Mouse (Mus musculus): ENCODE results near the gene Mafg. TPM values are rescaled to one million over a fixed set of nuclear protein-coding genes. Genes with fewer than 3 reads are reported as not detected.

Gene Mafg
- polyA plus RNA-seq, 1 experiment from 2014 or later, result 35.4 TPM

DNA sequence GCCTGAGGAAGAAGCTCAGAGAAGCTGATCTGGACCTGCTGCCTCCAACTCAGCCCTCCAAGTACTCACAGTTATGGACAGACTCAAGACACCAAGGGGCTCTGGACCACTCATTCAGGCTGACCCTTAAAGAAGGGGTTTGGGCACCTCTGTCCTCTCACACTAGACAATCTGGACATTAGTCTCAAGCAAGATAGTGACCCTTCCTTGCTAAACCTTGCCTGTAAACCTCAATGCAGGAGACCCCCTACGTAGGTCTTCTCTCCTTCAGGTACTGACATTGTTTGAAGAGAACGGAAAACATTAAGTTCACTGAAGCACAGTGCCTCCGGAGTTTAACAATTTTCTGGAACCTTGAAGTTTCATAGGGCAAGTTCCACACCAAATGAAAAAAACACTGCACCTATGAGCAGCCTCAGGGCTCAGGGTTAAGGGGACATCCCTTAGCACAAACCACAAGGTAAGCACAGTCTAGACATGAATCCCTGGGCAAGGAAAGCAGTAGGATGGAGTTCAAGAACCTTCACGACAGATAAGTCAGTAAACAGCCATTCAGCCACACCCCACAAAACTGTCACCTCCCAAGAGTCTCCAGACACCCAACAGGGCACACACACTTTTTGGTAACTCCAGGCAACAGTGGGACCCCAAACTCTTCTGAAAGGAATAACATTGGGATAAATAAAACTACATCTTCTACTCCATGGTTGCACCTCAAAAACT, 1.5 kb downstream of the Mafg start:
- Histone ChIP-seq H3K9me3 (ENCODE audit: control insufficient read depth, low read length) (no peaks in the 10 kb centered on the region), H3K4me1 (replicated peaks; ENCODE audit: control insufficient read depth, insufficient read depth, low read length) (peaks cover 33% of the 10 kb centered on the region), H3K4me3 (replicated peaks; ENCODE audit: low read length) (peak overlapping the region; percentile 89), H3K9ac (peak overlapping the region; percentile 90), H3K27ac (peak overlapping the region; percentile 89; the same call in 1 of the 2 replicates), H3K27me3 (ENCODE audit: control insufficient read depth, insufficient read depth, low read length) (no peaks in the 10 kb centered on the region), H3K36me3 (replicated peaks; ENCODE audit: control insufficient read depth, insufficient read depth) (peaks cover 21% of the 10 kb centered on the region), H3K4me2 (replicated peaks) (peak overlapping the region; percentile 94)
- WGBS, result 74% methylated on average over 4 of the region's 4 CpGs
- ATAC-seq (ENCODE audit: low FRiP score) (no peak), DNase-seq (ENCODE audit: low spot score) (no peak)

GRCm38 (mm10) chr11:120630881-120631725, 2.3 kb downstream of the Mafg start:
- WGBS, result 39% methylated on average over 7 of the region's 7 CpGs
- DNase-seq (ENCODE audit: low spot score), result no peak
- 0 out of 2 replicates have a peak overlapping the region, but pooled peaks have one; percentile 32 for H3K27ac ChIP-seq
- H3K9me3 ChIP-seq (ENCODE audit: control insufficient read depth, low read length), result no peaks in the 10 kb centered on the region
- no peak for ATAC-seq (ENCODE audit: low FRiP score)
- peak overlapping the region; percentile 89; the same call in 1 of the 2 replicates for H3K4me3 ChIP-seq (replicated peaks; ENCODE audit: low read length)
- peaks cover 33% of the 10 kb centered on the region for H3K4me1 ChIP-seq (replicated peaks; ENCODE audit: control insufficient read depth, insufficient read depth, low read length)
- no peaks in the 10 kb centered on the region for H3K27me3 ChIP-seq (ENCODE audit: control insufficient read depth, insufficient read depth, low read length)
- H3K36me3 ChIP-seq (replicated peaks; ENCODE audit: control insufficient read depth, insufficient read depth), result peaks cover 27% of the 10 kb centered on the region
- H3K9ac ChIP-seq, result peak overlapping the region; percentile 90
- peak overlapping the region; percentile 94; the same call in 1 of the 2 replicates for H3K4me2 ChIP-seq (replicated peaks)

- Histone ChIP-seq H3K9ac (peak overlapping the region; percentile 36; the same call in 1 of the 2 replicates), H3K4me2 (replicated peaks) (peak overlapping the region; percentile 35), H3K4me1 (replicated peaks; ENCODE audit: control insufficient read depth, insufficient read depth, low read length) (peaks cover 35% of the 10 kb centered on the region), H3K27ac (peak overlapping the region; percentile 51), H3K36me3 (replicated peaks; ENCODE audit: control insufficient read depth, insufficient read depth) (peaks cover 27% of the 10 kb centered on the region), H3K4me3 (replicated peaks; ENCODE audit: low read length) (no peak overlapping the region), H3K27me3 (ENCODE audit: control insufficient read depth, insufficient read depth, low read length) (no peaks in the 10 kb centered on the region), H3K9me3 (ENCODE audit: control insufficient read depth, low read length) (no peaks in the 10 kb centered on the region)
- no peak for ATAC-seq (ENCODE audit: low FRiP score)
- WGBS, result 37% methylated on average over 5 of the region's 5 CpGs
- no peak for DNase-seq (ENCODE audit: low spot score)
These were observed 3.0 kb downstream of the Mafg start for GRCm38 (mm10) chr11:120630401-120630871.

DNA sequence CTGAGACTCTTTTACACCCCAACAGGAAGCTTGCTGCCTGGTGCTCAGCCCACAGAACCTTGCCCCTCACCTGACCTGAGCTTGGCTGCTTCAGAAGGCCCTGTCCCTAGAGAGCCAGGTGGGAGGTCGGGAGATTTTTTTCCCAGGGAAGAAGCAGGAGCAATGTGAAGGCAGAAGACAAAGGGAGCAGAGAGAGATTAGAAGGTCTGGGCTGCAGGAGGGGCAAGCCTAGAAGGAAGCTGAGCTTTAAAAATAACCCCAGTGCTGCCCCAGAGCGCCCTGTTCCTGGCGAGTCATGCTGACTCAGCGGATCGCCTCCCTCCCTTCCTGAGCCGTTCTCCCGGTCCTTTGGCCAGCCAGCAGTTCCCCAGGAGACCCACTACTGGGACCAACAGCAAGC, 3.5 kb downstream of the Mafg start:
- 36% methylated on average over 7 of the region's 7 CpGs for WGBS
- DNase-seq (ENCODE audit: low spot score) (no peak), ATAC-seq (ENCODE audit: low FRiP score) (no peak)
- H3K4me1 ChIP-seq (replicated peaks; ENCODE audit: control insufficient read depth, insufficient read depth, low read length), result peaks cover 40% of the 10 kb centered on the region
- H3K27ac ChIP-seq, result peak overlapping the region; percentile 51
- peak overlapping the region; percentile 36; the same call in 1 of the 2 replicates for H3K9ac ChIP-seq
- peaks cover 27% of the 10 kb centered on the region for H3K36me3 ChIP-seq (replicated peaks; ENCODE audit: control insufficient read depth, insufficient read depth)
- H3K9me3 ChIP-seq (ENCODE audit: control insufficient read depth, low read length), result no peaks in the 10 kb centered on the region
- H3K4me2 ChIP-seq (replicated peaks), result peak overlapping the region; percentile 35; the same call in 1 of the 2 replicates
- no peak overlapping the region for H3K4me3 ChIP-seq (replicated peaks; ENCODE audit: low read length)
- H3K27me3 ChIP-seq (ENCODE audit: control insufficient read depth, insufficient read depth, low read length), result no peaks in the 10 kb centered on the region

DNA sequence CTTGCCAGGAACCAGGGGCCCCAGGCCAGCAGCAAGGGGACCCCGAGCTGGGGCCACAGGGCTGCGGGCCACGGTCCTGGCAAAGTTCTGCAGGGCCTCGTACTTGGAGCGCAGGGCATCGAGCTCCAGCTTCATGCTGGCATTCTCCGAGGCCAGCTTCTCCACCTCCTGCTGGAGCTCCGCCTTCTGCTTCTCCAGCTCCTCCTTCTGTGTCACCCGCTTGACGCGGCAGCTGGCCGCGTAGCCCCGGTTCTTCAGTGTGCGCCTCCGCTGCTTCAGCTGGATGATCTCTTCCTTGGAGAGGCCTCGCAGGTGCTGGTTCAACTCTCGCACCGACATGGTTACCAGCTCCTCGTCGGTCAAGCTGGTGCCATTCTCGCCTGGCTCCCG, 4.1 kb downstream of the Mafg start:
- Histone ChIP-seq H3K27ac (no peak overlapping the region), H3K27me3 (ENCODE audit: control insufficient read depth, insufficient read depth, low read length) (no peaks in the 10 kb centered on the region), H3K4me1 (replicated peaks; ENCODE audit: control insufficient read depth, insufficient read depth, low read length) (peaks cover 41% of the 10 kb centered on the region), H3K9me3 (ENCODE audit: control insufficient read depth, low read length) (no peaks in the 10 kb centered on the region), H3K36me3 (replicated peaks; ENCODE audit: control insufficient read depth, insufficient read depth) (peaks cover 27% of the 10 kb centered on the region), H3K9ac (no peak overlapping the region), H3K4me3 (replicated peaks; ENCODE audit: low read length) (no peak overlapping the region), H3K4me2 (replicated peaks) (no peak overlapping the region)
- WGBS, result 75% methylated on average over 23 of the region's 23 CpGs
- ATAC-seq (ENCODE audit: low FRiP score), result no peak
- no peak for DNase-seq (ENCODE audit: low spot score)

DNA sequence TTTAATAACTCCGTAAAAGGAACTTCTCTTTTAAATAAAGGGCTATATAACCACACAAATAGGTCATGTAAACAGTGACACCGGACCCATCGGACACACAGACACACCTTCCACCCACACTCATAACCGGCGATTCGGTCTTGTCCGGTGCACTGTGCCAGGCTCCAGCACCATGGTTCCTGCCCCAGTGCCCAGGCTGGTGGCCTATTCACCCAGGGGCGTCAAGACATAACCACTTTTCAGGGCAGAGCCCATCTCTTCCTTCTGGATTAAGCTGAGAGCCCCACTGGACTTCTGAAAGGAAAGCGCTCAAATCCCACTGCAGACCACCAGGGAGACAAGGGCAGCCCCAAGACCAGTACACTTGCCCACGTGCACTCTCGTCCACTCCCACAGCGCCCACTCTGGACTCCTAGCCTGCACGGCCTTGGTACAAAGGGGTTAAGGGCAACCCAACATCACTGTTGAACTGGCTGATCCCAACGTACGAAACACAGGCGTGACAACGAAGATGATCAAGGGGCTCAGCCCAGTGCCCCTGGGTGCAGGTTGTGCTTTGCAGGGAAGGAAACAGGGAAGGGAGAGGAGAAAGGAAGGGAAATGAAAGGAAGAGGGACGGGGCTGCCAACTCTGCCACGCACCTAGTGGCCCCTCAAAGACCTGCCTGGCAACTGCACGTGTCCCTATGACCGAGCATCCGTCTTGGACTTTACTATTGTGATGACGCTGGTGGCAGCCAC, 4.6 kb downstream of the Mafg start:
- Histone ChIP-seq H3K36me3 (replicated peaks; ENCODE audit: control insufficient read depth, insufficient read depth) (peaks cover 27% of the 10 kb centered on the region), H3K9me3 (ENCODE audit: control insufficient read depth, low read length) (no peaks in the 10 kb centered on the region), H3K4me3 (replicated peaks; ENCODE audit: low read length) (no peak overlapping the region), H3K9ac (no peak overlapping the region), H3K27ac (no peak overlapping the region), H3K4me1 (replicated peaks; ENCODE audit: control insufficient read depth, insufficient read depth, low read length) (peaks cover 47% of the 10 kb centered on the region), H3K27me3 (ENCODE audit: control insufficient read depth, insufficient read depth, low read length) (no peaks in the 10 kb centered on the region), H3K4me2 (replicated peaks) (no peak overlapping the region)
- DNase-seq (ENCODE audit: low spot score), result no peak
- ATAC-seq (ENCODE audit: low FRiP score), result no peak
- WGBS, result 93% methylated on average over 23 of the region's 23 CpGs

DNA sequence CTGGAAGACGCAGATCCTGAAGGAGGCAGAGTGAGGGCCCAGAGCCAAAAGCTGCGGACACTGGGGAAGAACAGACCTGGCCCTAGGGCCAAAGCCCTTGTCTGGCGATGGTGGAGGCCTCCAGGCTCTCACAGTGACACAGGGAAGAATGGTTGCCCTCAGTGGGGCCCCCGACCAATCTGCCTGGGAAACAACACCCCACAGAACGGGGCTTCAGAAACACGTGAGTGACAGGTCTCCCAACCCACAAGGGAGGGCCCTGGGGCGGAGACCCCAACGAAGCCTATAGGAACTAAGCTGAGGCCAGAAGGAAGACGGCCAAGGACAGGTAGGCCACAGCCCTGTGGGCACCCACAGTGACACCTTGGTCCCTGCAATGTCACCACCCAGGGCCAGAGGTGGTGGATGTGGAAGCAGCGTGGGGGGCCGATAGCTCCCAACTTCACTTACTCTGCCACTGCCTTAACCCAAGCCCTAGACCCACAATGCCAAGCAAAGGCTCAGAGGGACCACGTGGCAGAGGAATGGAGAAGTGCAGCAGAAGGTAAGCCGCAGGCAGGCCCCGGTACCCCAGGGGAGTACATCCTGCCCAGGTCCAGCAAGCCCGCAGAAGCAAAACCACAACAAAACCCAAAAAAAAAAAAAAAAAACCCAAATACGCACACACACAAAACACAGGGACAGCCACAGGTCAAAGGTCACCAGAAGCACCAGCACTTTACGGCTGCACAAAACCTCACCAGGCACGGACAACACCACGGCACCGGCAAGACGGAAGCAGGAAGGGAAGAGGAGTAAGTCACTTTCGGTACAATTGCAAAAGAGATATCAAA, 5.7 kb downstream of the Mafg start:
- WGBS, result 84% methylated on average over 22 of the region's 22 CpGs
- H3K27ac ChIP-seq, result no peak overlapping the region
- H3K4me1 ChIP-seq (replicated peaks; ENCODE audit: control insufficient read depth, insufficient read depth, low read length), result peaks cover 52% of the 10 kb centered on the region

DNA sequence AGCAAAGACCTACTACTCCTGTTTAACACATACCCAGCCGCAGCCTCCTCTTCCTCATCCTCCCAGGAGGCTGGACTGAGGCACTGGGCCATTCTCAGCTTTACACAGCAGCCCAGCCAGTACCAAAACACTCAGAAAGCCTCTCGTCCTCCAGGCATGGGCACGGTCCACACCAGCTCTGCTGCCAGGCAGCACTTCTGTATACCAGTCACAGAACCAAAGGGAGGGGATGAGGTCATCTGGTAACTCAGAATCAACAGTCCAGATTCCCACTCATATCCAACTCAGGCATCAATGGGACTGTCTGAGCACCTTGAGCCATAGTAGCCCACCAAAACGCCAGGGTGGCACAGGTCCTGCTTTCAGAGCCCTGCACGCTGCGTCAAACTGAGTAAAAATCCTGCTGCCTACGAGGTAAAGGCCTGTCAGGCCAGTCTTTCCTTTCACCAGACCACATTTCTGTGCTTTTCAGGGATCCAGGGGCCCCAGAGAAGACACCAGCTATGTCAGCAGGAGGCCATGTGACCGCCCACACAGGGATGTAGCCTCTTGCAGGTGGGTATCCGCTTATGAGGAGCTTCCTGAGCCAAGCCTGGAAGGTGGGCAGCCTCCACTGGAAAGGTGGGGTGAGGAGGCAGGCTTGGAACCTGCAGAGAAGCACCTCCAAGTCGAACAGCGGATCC, 6.5 kb downstream of the Mafg start:
- Histone ChIP-seq H3K36me3 (replicated peaks; ENCODE audit: control insufficient read depth, insufficient read depth) (peaks cover 41% of the 10 kb centered on the region), H3K9ac (no peak overlapping the region), H3K9me3 (ENCODE audit: control insufficient read depth, low read length) (no peaks in the 10 kb centered on the region), H3K4me1 (replicated peaks; ENCODE audit: control insufficient read depth, insufficient read depth, low read length) (peaks cover 46% of the 10 kb centered on the region), H3K4me2 (replicated peaks) (no peak overlapping the region), H3K27ac (no peak overlapping the region), H3K4me3 (replicated peaks; ENCODE audit: low read length) (no peak overlapping the region), H3K27me3 (ENCODE audit: control insufficient read depth, insufficient read depth, low read length) (no peaks in the 10 kb centered on the region)
- DNase-seq (ENCODE audit: low spot score), result no peak
- no peak for ATAC-seq (ENCODE audit: low FRiP score)
- 93% methylated on average over 11 of the region's 11 CpGs for WGBS

More for the DNA sequence above, 5.7 kb downstream of the Mafg start:
- ATAC-seq (ENCODE audit: low FRiP score) (no peak), DNase-seq (ENCODE audit: low spot score) (no peak)
- no peak overlapping the region for H3K4me3 ChIP-seq (replicated peaks; ENCODE audit: low read length)
- peaks cover 35% of the 10 kb centered on the region for H3K36me3 ChIP-seq (replicated peaks; ENCODE audit: control insufficient read depth, insufficient read depth)
- no peaks in the 10 kb centered on the region for H3K27me3 ChIP-seq (ENCODE audit: control insufficient read depth, insufficient read depth, low read length)
- H3K4me2 ChIP-seq (replicated peaks), result no peak overlapping the region
- H3K9me3 ChIP-seq (ENCODE audit: control insufficient read depth, low read length), result no peaks in the 10 kb centered on the region
- no peak overlapping the region for H3K9ac ChIP-seq

All from hindbrain, embryonic 14.5 days (tissue).